Mouse (Mus musculus): ENCODE data around the gene Itpr1.
"Not testable (repeated sequence)": the region's sequence is repeated elsewhere in the genome, so short reads cannot be mapped to it uniquely, and the experiment has no call there.

The Itpr1 gene

GRCm38 (mm10) chr6:108554389-108554788 is 341.5 kb downstream of the Itpr1 start:
- no peak for DNase-seq

- DNase-seq, result no peak
These were observed 342.0 kb downstream of the Itpr1 start for GRCm38 (mm10) chr6:108554878-108555277.

GRCm38 (mm10) chr6:108557576-108558322 is 344.9 kb downstream of the Itpr1 start:
- no peak for DNase-seq

GRCm38 (mm10) chr6:108559226-108559625 is 346.3 kb downstream of the Itpr1 start:
- DNase-seq, result not testable (repeated sequence)

- no peak for DNase-seq
These were observed 350.1 kb downstream of the Itpr1 start for GRCm38 (mm10) chr6:108562971-108563370.

- DNase-seq, result not testable (repeated sequence)
These were observed 352.6 kb downstream of the Itpr1 start for GRCm38 (mm10) chr6:108565447-108565846.

- DNase-seq, result no peak
These were observed 353.7 kb downstream of the Itpr1 start for GRCm38 (mm10) chr6:108566549-108566948.

GRCm38 (mm10) chr6:108569460-108570187 is 356.7 kb downstream of the Itpr1 start:
- DNase-seq, result peak; percentile 59

- DNase-seq, result peak; percentile 75
These were observed 357.6 kb downstream of the Itpr1 start for GRCm38 (mm10) chr6:108570351-108571041.

GRCm38 (mm10) chr6:108571042-108571590 is 358.2 kb downstream of the Itpr1 start:
- peak; percentile 92 for DNase-seq

- no peak for DNase-seq
These were observed 359.8 kb downstream of the Itpr1 start for GRCm38 (mm10) chr6:108572646-108573045.

GRCm38 (mm10) chr6:108577056-108577455 is 364.2 kb downstream of the Itpr1 start:
- DNase-seq, result no peak

GRCm38 (mm10) chr6:108588426-108588825 is 375.5 kb downstream of the Itpr1 start:
- no peak for DNase-seq

GRCm38 (mm10) chr6:108592227-108592626 is 379.3 kb downstream of the Itpr1 start:
- DNase-seq, result no peak

- no peak for DNase-seq
These were observed 379.7 kb downstream of the Itpr1 start for GRCm38 (mm10) chr6:108592636-108593035.

- DNase-seq, result no peak
These were observed 381.4 kb downstream of the Itpr1 start for GRCm38 (mm10) chr6:108594171-108594841.

GRCm38 (mm10) chr6:108598691-108599090 is 385.8 kb downstream of the Itpr1 start:
- DNase-seq, result no peak

- DNase-seq, result no peak
These were observed 386.4 kb downstream of the Itpr1 start for GRCm38 (mm10) chr6:108599317-108599716.
